Mouse (Mus musculus) thymus, postnatal 14 days (tissue): ENCODE measurements at regions not wholly inside any gene's neighbourhood (a gene's known extent, or its start where the extent isn't known, plus 50 kb on each side); places are given as distances from the start of the nearest gene placed in this dataset.
"Not testable (repeated sequence)": the region's sequence is repeated elsewhere in the genome, so short reads cannot be mapped to it uniquely, and the experiment has no call there.

ENCODE experiments used
- DNase-seq: peaks from one replicate; pipeline ENCODE4 v3.0.0; 2021

GRCm38 (mm10) chr3:82290373-82290772 is 67.5 kb upstream of the Map9 start:
- no peak for DNase-seq

GRCm38 (mm10) chr3:82288996-82289395 is 68.8 kb upstream of the Map9 start:
- DNase-seq = no peak

DNA sequence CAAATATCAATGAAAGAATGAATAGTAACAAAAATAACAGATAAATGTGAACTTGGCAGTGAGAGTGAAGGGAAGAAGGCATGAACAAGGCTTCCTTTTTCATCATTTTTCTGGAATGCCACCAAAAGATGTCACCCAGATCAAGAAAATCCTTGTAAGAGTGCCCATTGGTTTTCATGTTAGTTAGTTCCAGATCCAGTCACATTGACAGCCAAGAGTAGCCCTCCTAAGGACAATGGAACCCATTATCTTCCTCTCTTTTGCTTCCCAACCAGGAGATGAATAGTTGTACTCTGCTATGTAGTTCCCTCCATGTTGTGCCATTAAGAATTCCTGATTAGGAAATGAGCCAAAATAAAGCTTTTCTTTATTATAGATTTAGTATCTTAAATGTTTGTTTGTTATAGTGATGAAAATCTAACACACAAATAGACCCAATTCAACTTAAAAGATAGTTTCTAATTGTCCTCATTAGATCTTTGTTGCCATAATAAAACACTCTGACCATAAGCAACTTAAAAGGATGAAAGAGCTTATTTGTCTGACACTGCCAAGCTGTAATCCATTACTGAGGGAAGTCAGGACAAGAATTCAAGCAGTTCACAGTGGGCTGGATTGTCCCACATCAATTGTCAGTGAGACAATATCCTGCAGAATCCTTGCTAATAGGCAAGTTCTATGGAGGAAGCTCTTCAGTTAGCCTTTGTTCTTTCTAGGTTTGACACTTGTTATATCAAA is 80.7 kb upstream of the Map9 start:
- no peak for DNase-seq

DNA sequence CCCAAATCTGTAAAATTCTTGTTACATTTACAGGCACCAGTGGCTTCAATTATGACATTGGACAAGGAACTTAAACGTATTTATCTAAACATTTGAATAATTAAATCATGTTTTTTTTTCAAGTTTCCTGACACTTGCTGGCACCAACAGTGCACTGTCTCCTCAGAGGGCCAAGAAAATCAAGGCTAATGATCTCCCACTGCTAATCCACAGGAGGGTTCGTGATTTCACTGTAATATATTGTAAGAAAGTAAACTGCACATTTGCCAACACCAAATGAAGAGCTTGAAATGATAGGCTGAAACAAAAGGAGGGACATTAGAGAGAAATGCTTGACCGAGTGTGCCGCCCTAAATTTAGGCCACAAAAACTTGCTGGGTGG is 82.0 kb upstream of the Map9 start:
- no peak for DNase-seq

GRCm38 (mm10) chr3:82274945-82275821 is 82.7 kb upstream of the Map9 start:
- DNase-seq = no peak

DNA sequence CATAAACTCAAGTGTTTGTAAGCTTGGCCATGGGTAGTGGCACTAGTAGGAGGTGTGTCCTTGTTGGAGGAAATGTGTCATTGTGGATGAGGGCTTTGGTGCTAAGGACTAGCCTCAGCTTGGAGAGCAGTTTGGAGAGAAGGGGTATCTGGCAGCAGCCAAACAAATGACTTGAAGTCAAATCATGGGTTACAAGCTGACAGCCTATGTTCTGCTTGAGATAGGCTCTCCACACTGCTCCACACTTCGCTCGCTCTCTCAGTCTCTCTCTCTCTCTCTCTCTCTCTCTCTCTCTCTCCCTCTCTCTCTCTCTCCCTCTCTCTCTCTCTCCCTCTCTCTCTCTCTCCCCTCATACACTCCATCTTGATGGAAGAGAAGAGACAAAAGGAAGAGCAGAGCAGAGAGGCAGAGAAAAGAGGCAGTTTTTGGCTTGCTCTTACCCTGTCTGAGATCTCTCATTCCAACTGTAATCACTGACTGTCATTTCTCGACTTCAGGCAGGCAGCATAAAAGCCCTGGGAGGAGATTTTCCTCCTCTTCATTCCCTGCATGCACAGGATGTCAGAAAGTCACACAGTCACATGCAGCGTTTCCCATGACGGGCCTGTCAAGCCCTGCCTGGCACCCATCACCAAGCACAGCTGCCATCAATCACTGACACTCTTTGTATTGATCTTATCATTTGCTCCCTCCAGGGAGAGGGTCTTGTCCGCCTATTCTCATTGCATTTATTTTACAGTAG is 83.5 kb upstream of the Map9 start:
- DNase-seq = no peak

GRCm38 (mm10) chr3:82273511-82273910 is 84.3 kb upstream of the Map9 start:
- DNase-seq = not testable (repeated sequence)

- no peak for DNase-seq
Observed at GRCm38 (mm10) chr3:82271965-82272364, 85.9 kb upstream of the Map9 start.

DNA sequence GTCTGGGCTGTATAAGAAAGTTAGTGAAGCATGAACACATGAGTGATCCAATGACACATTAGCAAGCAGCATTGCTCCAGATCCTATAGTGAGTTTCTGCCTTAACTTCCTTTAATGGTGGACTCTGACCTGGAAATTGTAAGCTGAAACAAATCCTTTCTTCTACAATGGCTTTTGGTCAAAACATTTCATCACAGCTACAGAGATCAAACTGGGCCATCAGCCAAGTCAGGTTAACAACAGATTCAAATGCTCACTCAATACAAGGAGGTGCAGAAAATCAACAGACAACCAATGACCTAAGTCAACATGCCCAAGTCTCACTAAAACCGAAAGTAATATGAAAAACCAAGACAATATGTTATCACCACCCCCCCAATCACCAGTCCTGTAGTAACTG is 91.9 kb upstream of the Map9 start:
- no peak for DNase-seq

DNA sequence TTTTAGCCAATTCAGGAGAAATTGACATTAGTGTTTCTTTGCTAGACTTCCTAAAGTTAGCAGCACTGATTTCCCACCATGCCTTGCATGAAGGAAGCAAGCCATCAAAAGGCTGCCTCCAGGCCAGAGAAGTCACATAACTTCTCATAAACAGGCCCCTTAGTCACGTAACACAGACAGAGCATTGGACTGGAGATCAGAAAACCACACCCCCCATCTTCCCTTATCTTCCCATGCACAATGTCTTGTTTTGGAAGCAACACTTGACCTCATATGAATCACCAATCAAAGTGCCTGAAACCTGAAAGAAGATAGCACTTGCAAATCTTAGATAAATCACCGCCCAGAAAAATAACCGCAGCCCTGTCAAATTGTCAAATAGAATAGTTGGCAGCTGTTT is 95.9 kb upstream of the Map9 start:
- no peak for DNase-seq

DNA sequence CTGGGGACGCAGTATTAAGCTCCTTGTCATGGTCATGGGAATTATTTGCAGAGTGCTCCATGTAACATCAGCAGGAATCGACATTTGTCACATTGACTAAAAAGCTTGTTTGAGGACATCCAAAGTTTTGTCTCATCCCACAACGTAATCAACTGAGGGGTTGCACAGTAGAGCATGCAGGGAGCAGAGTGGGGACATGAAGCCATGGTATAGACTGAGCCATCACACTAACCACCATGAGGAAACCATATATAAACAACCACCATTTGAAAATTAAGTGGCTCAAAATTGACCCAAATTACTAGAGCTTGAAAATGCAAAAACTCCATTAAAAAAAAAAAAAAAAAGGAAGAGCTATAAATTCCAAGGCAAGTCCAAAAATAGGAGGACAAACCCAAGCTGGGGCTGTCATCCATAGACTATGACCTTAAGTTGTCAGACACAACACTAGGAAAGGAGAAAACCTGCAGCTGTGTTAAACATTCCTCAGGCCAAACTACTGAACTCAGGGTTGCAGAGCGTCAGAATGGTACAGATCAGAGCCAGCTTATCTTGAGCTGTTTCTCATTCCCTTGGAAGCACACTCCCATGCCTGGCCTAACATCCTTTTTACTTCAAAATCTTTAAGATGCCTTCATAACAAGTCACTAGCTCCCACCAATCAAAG is 97.7 kb upstream of the Map9 start:
- no peak for DNase-seq

- DNase-seq = no peak
Observed at GRCm38 (mm10) chr3:82250796-82251261, 105.2 kb upstream of the Gucy1a1 start.

- DNase-seq = no peak
Observed at GRCm38 (mm10) chr3:82249968-82250795, 104.6 kb upstream of the Gucy1a1 start.

DNA sequence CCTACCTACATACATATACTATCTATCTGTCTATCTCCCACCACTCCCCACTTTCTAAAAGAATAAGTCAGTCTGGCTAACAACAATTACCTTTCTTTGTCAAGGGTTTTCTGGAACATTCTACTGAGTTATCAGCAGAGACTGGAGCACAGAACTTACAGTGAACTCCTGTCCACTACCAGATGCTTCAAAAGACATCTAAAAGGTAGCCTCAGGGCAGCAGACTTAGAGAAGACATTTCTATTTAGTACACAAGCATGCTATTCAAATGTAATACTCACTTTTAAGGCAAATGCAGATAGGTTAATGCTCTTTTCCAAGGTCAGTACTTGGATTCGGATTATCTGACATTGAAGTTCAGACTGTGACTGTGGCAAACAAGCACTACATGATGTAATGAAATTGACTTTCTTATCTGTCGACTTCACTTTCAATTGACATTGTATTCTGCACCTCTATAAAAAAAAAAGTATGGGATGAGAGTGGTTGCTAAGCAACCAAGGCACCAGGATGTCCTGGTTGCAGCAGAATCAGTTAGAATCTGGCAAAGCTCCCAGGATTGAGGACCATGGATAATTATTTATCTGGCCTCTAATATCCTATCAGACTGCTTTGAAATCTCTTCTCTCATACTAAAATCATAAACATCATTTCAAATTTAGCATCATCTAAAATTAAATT is 90.9 kb upstream of the Gucy1a1 start:
- DNase-seq = no peak

DNA sequence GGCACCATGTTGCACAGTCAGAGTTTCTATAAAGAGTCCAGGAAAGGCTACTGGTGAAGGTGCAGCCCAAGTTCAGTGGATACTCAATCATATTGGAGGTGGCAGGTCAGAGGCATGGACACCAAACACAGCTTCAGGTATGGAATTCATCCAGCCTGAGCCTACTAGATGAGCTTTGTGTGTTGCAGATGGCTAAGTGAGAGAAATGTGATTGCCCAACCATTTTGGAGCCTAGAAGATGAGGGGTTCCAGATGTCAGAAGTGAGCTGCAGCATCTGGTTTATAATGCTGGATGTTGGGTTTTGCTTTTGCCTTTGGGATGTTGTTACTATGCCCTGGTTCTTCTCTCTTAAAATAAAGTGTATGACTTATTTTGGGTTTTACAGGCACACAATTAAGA is 88.7 kb upstream of the Gucy1a1 start:
- DNase-seq = no peak

- no peak for DNase-seq
Observed at GRCm38 (mm10) chr3:82223379-82223778, 77.8 kb upstream of the Gucy1a1 start.

DNA sequence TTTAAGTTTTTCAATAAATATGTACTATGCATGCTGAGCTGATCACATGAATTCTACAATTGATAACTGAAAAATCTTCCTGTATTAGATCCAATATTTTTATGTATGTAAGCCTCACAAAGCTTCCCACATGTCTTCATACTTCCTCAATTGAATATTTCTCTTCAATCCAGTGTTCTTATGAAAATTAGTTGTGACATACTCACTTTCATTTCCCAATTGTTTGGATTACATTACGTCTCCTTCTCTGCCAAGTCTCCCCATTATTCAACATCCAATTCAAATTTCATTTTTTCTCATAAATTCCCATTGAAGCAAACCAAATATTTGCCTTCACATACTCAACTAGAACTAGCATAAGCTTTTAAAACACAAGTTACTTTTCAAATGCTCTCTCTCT is 76.3 kb upstream of the Gucy1a1 start:
- no peak for DNase-seq

DNA sequence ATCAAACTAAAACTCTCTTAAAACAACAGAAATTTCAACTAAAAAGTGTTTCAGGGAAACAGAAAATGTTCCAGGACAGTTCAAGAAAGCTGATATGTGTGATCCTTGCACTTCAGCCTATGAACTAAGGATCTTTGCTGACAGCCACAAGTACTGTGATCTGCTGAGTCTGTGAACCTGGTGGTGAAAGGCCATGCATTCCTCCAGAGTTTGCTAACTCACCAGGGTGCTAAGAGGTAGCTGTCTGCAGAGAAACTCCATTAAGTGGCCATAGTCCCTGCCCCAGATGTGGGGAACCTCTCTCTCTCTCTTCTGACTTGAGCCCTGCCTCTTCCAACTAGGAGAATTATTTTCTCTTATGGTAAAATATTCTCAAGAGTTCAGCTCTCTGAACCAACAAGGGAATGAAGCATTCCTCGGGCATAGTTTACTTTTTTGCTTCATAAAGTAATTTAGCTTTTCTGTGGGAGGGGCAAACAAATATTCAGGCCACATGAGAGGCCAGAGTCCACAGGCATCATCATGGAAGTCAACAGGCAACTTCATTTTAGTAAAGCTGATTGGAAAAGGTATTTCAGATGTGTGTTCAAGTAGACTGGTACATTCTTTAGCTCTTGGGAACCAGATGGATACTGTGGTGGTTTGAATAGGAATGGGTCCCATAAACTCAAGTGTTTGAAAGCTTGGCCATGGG is 73.8 kb upstream of the Gucy1a1 start:
- DNase-seq = not testable (repeated sequence)

- no peak for DNase-seq
Observed at GRCm38 (mm10) chr3:82214566-82215465, 69.2 kb upstream of the Gucy1a1 start.

DNA sequence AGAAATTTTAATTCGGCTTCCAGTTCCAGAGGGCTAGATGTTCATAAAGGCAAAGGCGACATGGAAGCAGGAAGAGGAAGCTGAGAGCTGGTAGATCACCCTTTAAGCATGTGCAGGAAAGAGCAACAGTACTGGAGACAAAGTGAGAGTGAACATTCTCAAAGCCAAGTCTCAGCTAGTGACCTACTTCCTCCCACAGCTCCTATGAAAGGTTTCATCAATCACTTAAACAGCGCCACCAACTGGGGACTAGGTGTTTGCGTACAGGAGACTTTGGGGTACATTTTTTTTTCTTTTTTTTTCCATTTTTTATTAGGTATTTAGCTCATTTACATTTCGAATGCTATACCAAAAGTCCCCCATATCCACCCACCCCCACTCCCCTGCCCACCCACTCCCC is 61.7 kb upstream of the Gucy1a1 start:
- peak; percentile 3 for DNase-seq
